ENCODE assay signal across 23 mouse cellular contexts in genomic region chr3:138162553-138163183, GRCm38 (mm10). TPM values are rescaled to one million over a fixed set of nuclear protein-coding genes. Genes with fewer than 3 reads are reported as not detected.
DNase-seq lines count a peak whose midpoint lies in the region; ATAC-seq and TF ChIP-seq lines count a peak whose summit lies in the region.
"Had no signal": no experiment of that assay in that cellular context is flagged by ENCODE, and none has a peak within 500 bp of the region (broad histone marks: within the 10 kb centered on the region; RNA-seq: fewer than 3 reads in every experiment).

No protein-coding gene starts in this region.

- no peaks in the 10 kb centered on the region for H3K9me3 ChIP-seq in hindbrain, postnatal 0 days (ENCODE audit: low read length)
- no peaks in the 10 kb centered on the region for H3K9me3 ChIP-seq in hindbrain, embryonic 11.5 days (ENCODE audit: control insufficient read depth, low read length)
- no peaks in the 10 kb centered on the region for H3K9me3 ChIP-seq in forebrain, embryonic 13.5 days (replicated peaks)
- H3K9me3 ChIP-seq: hindbrain, embryonic 15.5 days; lung, embryonic 15.5 days had no signal

- WGBS in hindbrain, postnatal 0 days = 60% methylated on average over 4 of the region's 4 CpGs
- 50% methylated on average over 4 of the region's 4 CpGs for WGBS in hindbrain, embryonic 11.5 days
- WGBS in forebrain, embryonic 13.5 days = 57% methylated on average over 4 of the region's 4 CpGs

- H3K9ac ChIP-seq in hindbrain, postnatal 0 days (replicated peaks; ENCODE audit: low read length) = no peak overlapping the region
- H3K9ac ChIP-seq in hindbrain, embryonic 11.5 days (ENCODE audit: low read depth, low read length) = no peak overlapping the region
- H3K9ac ChIP-seq in forebrain, embryonic 13.5 days = no peak overlapping the region
- H3K9ac ChIP-seq: hindbrain, embryonic 15.5 days; lung, embryonic 15.5 days had no signal

- no peaks in the 10 kb centered on the region for H3K27me3 ChIP-seq in hindbrain, postnatal 0 days (ENCODE audit: insufficient read depth, low read length)
- H3K27me3 ChIP-seq in hindbrain, embryonic 11.5 days (ENCODE audit: control insufficient read depth, insufficient read depth, low read length) = no peaks in the 10 kb centered on the region
- no peaks in the 10 kb centered on the region for H3K27me3 ChIP-seq in forebrain, embryonic 13.5 days
- H3K27me3 ChIP-seq: hindbrain, embryonic 15.5 days; lung, embryonic 15.5 days had no signal

- no peaks in the 10 kb centered on the region for H3K4me1 ChIP-seq in hindbrain, postnatal 0 days (ENCODE audit: insufficient read depth, low read length)
- no peaks in the 10 kb centered on the region for H3K4me1 ChIP-seq in hindbrain, embryonic 11.5 days (replicated peaks; ENCODE audit: control insufficient read depth, insufficient read depth, low read length)
- no peaks in the 10 kb centered on the region for H3K4me1 ChIP-seq in forebrain, embryonic 13.5 days
- H3K4me1 ChIP-seq: hindbrain, embryonic 15.5 days; lung, embryonic 15.5 days had no signal

- no peak overlapping the region for H3K27ac ChIP-seq in hindbrain, postnatal 0 days
- H3K27ac ChIP-seq in hindbrain, embryonic 11.5 days (ENCODE audit: low read depth, low read length) = no peak overlapping the region
- H3K27ac ChIP-seq in forebrain, embryonic 13.5 days = no peak overlapping the region
- H3K27ac ChIP-seq: gastrocnemius, adult 2 months; hindbrain, embryonic 15.5 days; lung, embryonic 15.5 days had no signal

- 0 out of 2 replicates have a peak, but pooled peaks have one; percentile 40 for ATAC-seq in hindbrain, postnatal 0 days
- no peak for ATAC-seq in hindbrain, embryonic 11.5 days (ENCODE audit: low FRiP score)
- ATAC-seq in forebrain, embryonic 13.5 days = peak; percentile 61; the same call in 1 of the 2 replicates

- no peak overlapping the region for H3K4me2 ChIP-seq in hindbrain, postnatal 0 days (ENCODE audit: low read depth, low read length)
- H3K4me2 ChIP-seq in hindbrain, embryonic 11.5 days (replicated peaks; ENCODE audit: low read depth, low read length) = no peak overlapping the region
- no peak overlapping the region for H3K4me2 ChIP-seq in forebrain, embryonic 13.5 days
- H3K4me2 ChIP-seq: hindbrain, embryonic 15.5 days; lung, embryonic 15.5 days had no signal

- H3K36me3 ChIP-seq in hindbrain, postnatal 0 days (ENCODE audit: insufficient read depth, low read length) = no peaks in the 10 kb centered on the region
- H3K36me3 ChIP-seq in hindbrain, embryonic 11.5 days (ENCODE audit: control insufficient read depth, insufficient read depth, low read length) = no peaks in the 10 kb centered on the region
- H3K36me3 ChIP-seq in forebrain, embryonic 13.5 days (ENCODE audit: poor library complexity, severe bottlenecking) = no peaks in the 10 kb centered on the region
- H3K36me3 ChIP-seq: hindbrain, embryonic 15.5 days; lung, embryonic 15.5 days had no signal

- H3K4me3 ChIP-seq in hindbrain, postnatal 0 days (ENCODE audit: low read length) = no peak overlapping the region
- no peak overlapping the region for H3K4me3 ChIP-seq in hindbrain, embryonic 11.5 days (ENCODE audit: low read depth, low read length)
- H3K4me3 ChIP-seq in forebrain, embryonic 13.5 days = no peak overlapping the region
- H3K4me3 ChIP-seq: erythroblast, embryonic 14.5 days; gastrocnemius, adult 2 months; hindbrain, embryonic 15.5 days; lung, embryonic 15.5 days had no signal

- TF ChIP-seq CTCF in hindbrain, postnatal 0 days (IDR thresholded peaks at IDR 0.05; ENCODE audit: low read depth) = no peak

- no peak for DNase-seq in hindbrain, postnatal 0 days (ENCODE audit: low spot score)
- DNase-seq in hindbrain, embryonic 11.5 days (ENCODE audit: low spot score) = no peak
- DNase-seq in thymus, postnatal 4 days = peak; percentile 25
- no peak for DNase-seq in thymus, postnatal 0 days (ENCODE audit: low spot score)
- DNase-seq in adipocyte (ENCODE audit: low spot score) = no peak
- DNase-seq in left cerebral cortex, adult 8-10 months (ENCODE audit: low spot score in 2 of 2) = no peak
- no peak for DNase-seq in thymus, postnatal 36 days
- DNase-seq: cerebellum, adult 8-10 months; gastrocnemius, adult 2 months; heart, postnatal 14 days; kidney, adult 18-20 months; kidney, postnatal 36 days; thymus, adult 18-20 months had no signal

RNA-seq across cellular contexts. Expression of gene Mttp, which starts 17.9 kb away (rescaled TPM):
- 3.3 and 4.5 TPM in 2 replicates for total RNA-seq in hindbrain, postnatal 0 days (2014; rRNA removed)
- polyA plus RNA-seq in hindbrain, postnatal 0 days (2015; fragmentation: Nextera tagmentation; extraction: Ambion mirVana) = 6.3 and 6.6 TPM in 2 replicates
- polyA plus RNA-seq in hindbrain, embryonic 11.5 days (2014; fragmentation: Nextera tagmentation; extraction: Ambion mirVana) = 10.2 and 13.4 TPM in 2 replicates
- 8.6 and 9.9 TPM in 2 replicates for polyA plus RNA-seq in thymus, postnatal 0 days (2015; fragmentation: Nextera tagmentation; extraction: Ambion mirVana)
- polyA plus RNA-seq in forebrain, embryonic 13.5 days (2015; fragmentation: Nextera tagmentation; extraction: Ambion mirVana) = 10.2 and 11.6 TPM in 2 replicates
- 1 to 10 TPM; 7.3 to 7.8 (median 7.8) TPM for total RNA-seq in left cerebral cortex, adult 8-10 months (2022)

RNA-seq across cellular contexts. Expression of gene Trmt10a, which starts 19.4 kb away (rescaled TPM):
- 2.8 and 3.1 TPM in 2 replicates for total RNA-seq in hindbrain, postnatal 0 days (2014; rRNA removed)
- polyA plus RNA-seq in hindbrain, postnatal 0 days (2015; fragmentation: Nextera tagmentation; extraction: Ambion mirVana) = 8.7 and 9.3 TPM in 2 replicates
- polyA plus RNA-seq in hindbrain, embryonic 11.5 days (2014; fragmentation: Nextera tagmentation; extraction: Ambion mirVana) = 12.4 and 17.0 TPM in 2 replicates
- polyA plus RNA-seq in thymus, postnatal 0 days (2015; fragmentation: Nextera tagmentation; extraction: Ambion mirVana) = 9.5 and 10.4 TPM in 2 replicates
- 8.7 and 9.9 TPM in 2 replicates for polyA plus RNA-seq in forebrain, embryonic 13.5 days (2015; fragmentation: Nextera tagmentation; extraction: Ambion mirVana)
- 1 to 10 TPM; 3.7 to 6.4 (median 4.7) TPM for total RNA-seq in left cerebral cortex, adult 8-10 months (2022)

RNA-seq across cellular contexts. Expression of gene 4930579F01Rik, which starts 31.0 kb away (rescaled TPM):
- not detected in 2 replicates for total RNA-seq in hindbrain, postnatal 0 days (2014; rRNA removed)
- 0.09 TPM in 1 of 2 replicates, not detected in the other for polyA plus RNA-seq in hindbrain, postnatal 0 days (2015; fragmentation: Nextera tagmentation; extraction: Ambion mirVana)
- polyA plus RNA-seq in hindbrain, embryonic 11.5 days (2014; fragmentation: Nextera tagmentation; extraction: Ambion mirVana) = not detected in 2 replicates
- not detected in 2 replicates for polyA plus RNA-seq in thymus, postnatal 0 days (2015; fragmentation: Nextera tagmentation; extraction: Ambion mirVana)
- polyA plus RNA-seq in forebrain, embryonic 13.5 days (2015; fragmentation: Nextera tagmentation; extraction: Ambion mirVana) = not detected in 2 replicates
- not detected for total RNA-seq in left cerebral cortex, adult 8-10 months (2022)
- total RNA-seq: adrenal gland, adult 18-20 months; gastrocnemius, adult 2 months; heart, postnatal 14 days; layer of hippocampus, postnatal 25 days; left cerebral cortex, postnatal 36 days; liver, adult 2 months; megakaryocyte, adult 5-6 weeks had no signal
- polyA plus RNA-seq: cortical plate, adult 2 months; erythroblast, embryonic 14.5 days; liver, adult 2 months had no signal

RNA-seq across cellular contexts. Expression of gene Adh7, which starts 54.9 kb away (rescaled TPM):
- 0.22 and 0.37 TPM in 2 replicates for total RNA-seq in hindbrain, postnatal 0 days (2014; rRNA removed)
- polyA plus RNA-seq in hindbrain, postnatal 0 days (2015; fragmentation: Nextera tagmentation; extraction: Ambion mirVana) = 0.70 and 1.2 TPM in 2 replicates
- polyA plus RNA-seq in hindbrain, embryonic 11.5 days (2014; fragmentation: Nextera tagmentation; extraction: Ambion mirVana) = 0.08 and 0.22 TPM in 2 replicates
- polyA plus RNA-seq in thymus, postnatal 0 days (2015; fragmentation: Nextera tagmentation; extraction: Ambion mirVana) = 0.18 and 0.44 TPM in 2 replicates
- 0.29 TPM in 1 of 2 replicates, not detected in the other for polyA plus RNA-seq in forebrain, embryonic 13.5 days (2015; fragmentation: Nextera tagmentation; extraction: Ambion mirVana)
- under 1 TPM in 3 of 4 experiments, not detected in 1; 0.18 to 0.33 (median 0.20) TPM for total RNA-seq in left cerebral cortex, adult 8-10 months (2022)
- total RNA-seq: megakaryocyte, adult 5-6 weeks had no signal
- polyA plus RNA-seq: erythroblast, embryonic 14.5 days had no signal
